Mouse (Mus musculus) heart, embryonic 12.5 days (tissue): ENCODE data around the gene Eif3a. TPM values are rescaled to one million over a fixed set of nuclear protein-coding genes. Genes with fewer than 3 reads are reported as not detected.

ENCODE experiments used
- ATAC-seq: fragments of 200-750 bp; cut with Nextera tagmentation; 2 replicates; pipeline ENCODE4 v1.8.0; 2017; ENCODE audit warnings: moderate TSS enrichment, moderate library complexity; ENCODE audit not compliant: insufficient number of reproducible peaks, low FRiP score
- H3K27ac ChIP-seq: fragments of 300-500 bp; sonication (generic); 2 replicates; pipeline ENCODE4 v1.5.1; 2016; ENCODE audit warnings: mild to moderate bottlenecking, moderate library complexity; ENCODE audit not compliant: poor library complexity, severe bottlenecking
- H3K27me3 ChIP-seq: fragments of 300-500 bp; sonication (generic); replicated peaks from 2 replicates; pipeline ENCODE4 v1.6.1; 2016; ENCODE audit warnings: mild to moderate bottlenecking, moderate library complexity
- H3K36me3 ChIP-seq: fragments of 300-500 bp; sonication (generic); 2 replicates; pipeline ENCODE4 v1.6.1; 2016; ENCODE audit warnings: mild to moderate bottlenecking, moderate library complexity
- H3K4me1 ChIP-seq: fragments of 300-500 bp; sonication (generic); replicated peaks from 2 replicates; pipeline ENCODE4 v1.6.1; 2016; ENCODE audit warnings: mild to moderate bottlenecking
- H3K4me2 ChIP-seq: fragments of 300-500 bp; sonication (generic); 2 replicates; pipeline ENCODE4 v1.6.1; 2016; ENCODE audit warnings: mild to moderate bottlenecking, moderate library complexity
- H3K4me3 ChIP-seq: fragments of 300-500 bp; sonication (generic); 2 replicates; pipeline ENCODE4 v1.5.1; 2016; ENCODE audit warnings: mild to moderate bottlenecking
- H3K9ac ChIP-seq: fragments of 300-500 bp; sonication (generic); 2 replicates; pipeline ENCODE4 v1.6.1; 2016; ENCODE audit warnings: mild to moderate bottlenecking, moderate library complexity
- H3K9me3 ChIP-seq: fragments of 300-500 bp; sonication (generic); replicated peaks from 2 replicates; pipeline ENCODE4 v1.6.1; 2016; ENCODE audit warnings: mild to moderate bottlenecking, moderate library complexity
- WGBS: fragments of 180-500 bp; shearing (Covaris S2); methylation state at CpG from one replicate; pipeline ENCODE4 v1.1.7; 2016; 5-methylcytosine and 5-hydroxymethylcytosine counted together
- polyA plus RNA-seq: library from polyadenylated mRNA; unstranded; fragments of >200 nt; fragmentation: Nextera tagmentation; extraction: Ambion mirVana; gene quantifications from 2 replicates; pipeline ENCODE4 v1.2.1, GENCODE M21; 2016

The Eif3a gene
- polyA plus RNA-seq, 1 experiment from 2014 or later: 124 TPM

GRCm38 (mm10) chr19:60793170-60793707 is 2.8 kb upstream of the Eif3a start:
- Histone ChIP-seq H3K9ac (no peak overlapping the region), H3K4me1 (no peaks in the 10 kb centered on the region), H3K9me3 (no peaks in the 10 kb centered on the region), H3K4me2 (no peak overlapping the region), H3K27ac (no peak overlapping the region), H3K4me3 (no peak overlapping the region), H3K36me3 (no peaks in the 10 kb centered on the region), H3K27me3 (no peaks in the 10 kb centered on the region; the same call in 1 of the 2 replicates)
- WGBS: 74% methylated on average over 2 of the region's 2 CpGs
- ATAC-seq: no peak

DNA sequence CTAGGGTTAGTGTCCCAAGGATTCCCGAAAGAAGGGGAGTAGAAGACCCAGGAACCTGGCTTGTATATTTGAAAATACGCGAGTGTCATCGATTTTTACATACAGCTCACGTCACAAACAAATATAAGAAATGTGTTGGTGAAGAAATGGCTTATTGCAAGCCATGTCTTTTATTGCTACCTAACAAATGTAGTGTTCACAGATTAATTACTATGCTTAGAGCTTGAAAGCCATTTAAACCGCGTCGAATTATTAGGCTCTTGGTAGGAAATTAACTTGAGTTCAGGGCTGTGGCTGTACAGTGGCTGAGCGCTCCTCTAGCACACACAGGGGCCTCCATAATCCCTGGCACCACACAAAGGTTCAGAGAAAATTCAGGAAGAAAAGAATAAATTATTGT is 706 bp upstream of the Eif3a start:
- no peak for ATAC-seq

GRCm38 (mm10) chr19:60789919-60790506 is 445 bp downstream of the Eif3a start:
- peak overlapping the region; percentile 100 for H3K9ac ChIP-seq
- no peaks in the 10 kb centered on the region for H3K27me3 ChIP-seq
- no peaks in the 10 kb centered on the region for H3K36me3 ChIP-seq
- H3K9me3 ChIP-seq: no peaks in the 10 kb centered on the region
- H3K27ac ChIP-seq: peak overlapping the region; percentile 99
- H3K4me3 ChIP-seq: peak overlapping the region; percentile 73
- peak overlapping the region; percentile 71 for H3K4me2 ChIP-seq
- peaks cover 8% of the 10 kb centered on the region for H3K4me1 ChIP-seq
- WGBS: under 1% methylated on average over 59 of the region's 60 CpGs
- peak; percentile 67 for ATAC-seq

More for the DNA sequence above, 706 bp upstream of the Eif3a start:
- no peaks in the 10 kb centered on the region for H3K36me3 ChIP-seq
- peak overlapping the region; percentile 99 for H3K27ac ChIP-seq
- WGBS: 23% methylated on average over 9 of the region's 9 CpGs
- peaks cover 3% of the 10 kb centered on the region for H3K4me1 ChIP-seq
- no peaks in the 10 kb centered on the region for H3K9me3 ChIP-seq
- no peaks in the 10 kb centered on the region for H3K27me3 ChIP-seq
- H3K4me2 ChIP-seq: peak overlapping the region; percentile 71
- peak overlapping the region; percentile 73 for H3K4me3 ChIP-seq
- H3K9ac ChIP-seq: peak overlapping the region; percentile 100

- 2% methylated on average over 7 of the region's 7 CpGs for WGBS
- no peaks in the 10 kb centered on the region for H3K9me3 ChIP-seq
- H3K36me3 ChIP-seq: no peaks in the 10 kb centered on the region
- H3K4me1 ChIP-seq: peaks cover 8% of the 10 kb centered on the region
- ATAC-seq: no peak
- H3K9ac ChIP-seq: peak overlapping the region; percentile 100
- peak overlapping the region; percentile 99 for H3K27ac ChIP-seq
- H3K4me2 ChIP-seq: peak overlapping the region; percentile 71
- peak overlapping the region; percentile 73 for H3K4me3 ChIP-seq
- H3K27me3 ChIP-seq: no peaks in the 10 kb centered on the region
These were observed 1.0 kb downstream of the Eif3a start for GRCm38 (mm10) chr19:60789452-60789851.

GRCm38 (mm10) chr19:60788214-60788960 is 2.1 kb downstream of the Eif3a start:
- H3K9ac ChIP-seq: 0 out of 2 replicates have a peak overlapping the region, but pooled peaks have one; percentile 50
- H3K4me3 ChIP-seq: peak overlapping the region; percentile 47
- ATAC-seq: no peak
- H3K27ac ChIP-seq: no peak overlapping the region
- peaks cover 12% of the 10 kb centered on the region for H3K4me1 ChIP-seq
- peak overlapping the region; percentile 79 for H3K4me2 ChIP-seq
- H3K9me3 ChIP-seq: no peaks in the 10 kb centered on the region
- peaks cover 3% of the 10 kb centered on the region; the same call in 1 of the 2 replicates for H3K36me3 ChIP-seq
- H3K27me3 ChIP-seq: no peaks in the 10 kb centered on the region
- 38% methylated on average over 6 of the region's 6 CpGs for WGBS

DNA sequence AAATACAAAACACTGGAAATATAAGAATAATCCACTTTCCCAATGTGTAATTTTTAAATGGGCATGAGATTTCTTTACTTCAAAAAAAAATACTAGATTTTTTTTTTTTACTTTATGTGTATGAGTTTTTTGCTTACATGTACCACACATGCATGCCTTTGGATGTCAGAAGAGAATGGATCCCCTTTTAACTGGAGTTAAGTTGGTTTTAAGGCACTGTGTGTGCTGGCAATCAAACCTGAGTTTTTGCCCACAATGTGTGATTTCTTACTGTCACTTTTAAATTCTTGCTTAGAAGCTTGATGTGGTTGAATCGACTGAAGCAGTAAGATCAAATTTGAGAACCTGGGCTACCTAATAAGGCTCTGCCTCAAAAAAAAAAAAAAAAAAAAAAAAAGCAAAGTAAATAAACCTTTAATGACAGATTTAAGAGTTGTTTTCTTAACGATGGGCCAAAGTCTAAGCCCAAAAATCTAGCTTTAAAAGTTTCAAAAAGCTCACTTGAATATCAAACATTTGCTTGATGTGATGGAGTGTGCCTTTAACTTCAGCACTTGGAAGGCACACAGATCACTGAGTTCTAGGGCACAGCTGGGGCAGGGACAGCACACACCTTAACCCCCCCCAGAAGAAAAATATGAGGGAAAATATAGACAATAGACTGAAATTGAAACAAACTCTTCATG is 2.9 kb downstream of the Eif3a start:
- Histone ChIP-seq H3K4me1 (peaks cover 15% of the 10 kb centered on the region), H3K36me3 (peaks cover 3% of the 10 kb centered on the region; the same call in 1 of the 2 replicates), H3K27me3 (no peaks in the 10 kb centered on the region), H3K4me3 (no peak overlapping the region), H3K27ac (no peak overlapping the region), H3K9ac (no peak overlapping the region), H3K4me2 (peak overlapping the region; percentile 55), H3K9me3 (no peaks in the 10 kb centered on the region)
- 61% methylated on average over 2 of the region's 2 CpGs for WGBS
- ATAC-seq: no peak

- Histone ChIP-seq H3K4me3 (no peak overlapping the region), H3K4me1 (peaks cover 15% of the 10 kb centered on the region), H3K27ac (no peak overlapping the region), H3K27me3 (no peaks in the 10 kb centered on the region), H3K9ac (no peak overlapping the region), H3K4me2 (no peak overlapping the region), H3K9me3 (no peaks in the 10 kb centered on the region), H3K36me3 (peaks cover 19% of the 10 kb centered on the region)
- 20% methylated on average over 1 of the region's 1 CpGs for WGBS
- ATAC-seq: no peak
These were observed 5.7 kb downstream of the Eif3a start for GRCm38 (mm10) chr19:60784712-60785111.

DNA sequence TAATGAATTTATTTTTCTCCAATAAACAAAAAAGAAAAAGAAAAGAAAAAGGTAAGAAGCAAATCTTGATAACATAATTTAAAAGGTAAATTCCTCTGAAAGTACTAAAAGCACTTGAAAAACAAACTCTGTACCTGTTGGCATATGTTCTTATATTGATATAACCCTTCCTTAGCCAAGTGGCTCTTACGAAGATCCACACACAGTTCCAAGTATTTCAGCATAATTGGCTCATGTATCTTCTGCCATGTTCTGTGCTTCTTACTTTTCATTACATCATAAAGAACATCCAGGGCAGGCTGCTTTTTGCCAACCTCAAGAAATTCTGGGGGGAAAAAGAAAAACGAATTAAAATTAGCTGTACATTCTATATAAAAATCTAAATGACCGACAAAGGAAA is 8.4 kb downstream of the Eif3a start:
- Histone ChIP-seq H3K4me1 (peaks cover 15% of the 10 kb centered on the region), H3K9ac (no peak overlapping the region), H3K4me3 (no peak overlapping the region), H3K27me3 (no peaks in the 10 kb centered on the region), H3K9me3 (no peaks in the 10 kb centered on the region), H3K27ac (no peak overlapping the region), H3K4me2 (no peak overlapping the region), H3K36me3 (peaks cover 30% of the 10 kb centered on the region)
- WGBS: 84% methylated on average over 3 of the region's 3 CpGs
- ATAC-seq: no peak

- no peak for ATAC-seq
- Histone ChIP-seq H3K4me3 (no peak overlapping the region), H3K9ac (no peak overlapping the region), H3K27ac (no peak overlapping the region), H3K9me3 (no peaks in the 10 kb centered on the region), H3K4me1 (no peaks in the 10 kb centered on the region), H3K27me3 (no peaks in the 10 kb centered on the region), H3K36me3 (peaks cover 66% of the 10 kb centered on the region), H3K4me2 (no peak overlapping the region)
- WGBS: 78% methylated on average over 6 of the region's 6 CpGs
These were observed 17.1 kb downstream of the Eif3a start for GRCm38 (mm10) chr19:60773366-60773765.

DNA sequence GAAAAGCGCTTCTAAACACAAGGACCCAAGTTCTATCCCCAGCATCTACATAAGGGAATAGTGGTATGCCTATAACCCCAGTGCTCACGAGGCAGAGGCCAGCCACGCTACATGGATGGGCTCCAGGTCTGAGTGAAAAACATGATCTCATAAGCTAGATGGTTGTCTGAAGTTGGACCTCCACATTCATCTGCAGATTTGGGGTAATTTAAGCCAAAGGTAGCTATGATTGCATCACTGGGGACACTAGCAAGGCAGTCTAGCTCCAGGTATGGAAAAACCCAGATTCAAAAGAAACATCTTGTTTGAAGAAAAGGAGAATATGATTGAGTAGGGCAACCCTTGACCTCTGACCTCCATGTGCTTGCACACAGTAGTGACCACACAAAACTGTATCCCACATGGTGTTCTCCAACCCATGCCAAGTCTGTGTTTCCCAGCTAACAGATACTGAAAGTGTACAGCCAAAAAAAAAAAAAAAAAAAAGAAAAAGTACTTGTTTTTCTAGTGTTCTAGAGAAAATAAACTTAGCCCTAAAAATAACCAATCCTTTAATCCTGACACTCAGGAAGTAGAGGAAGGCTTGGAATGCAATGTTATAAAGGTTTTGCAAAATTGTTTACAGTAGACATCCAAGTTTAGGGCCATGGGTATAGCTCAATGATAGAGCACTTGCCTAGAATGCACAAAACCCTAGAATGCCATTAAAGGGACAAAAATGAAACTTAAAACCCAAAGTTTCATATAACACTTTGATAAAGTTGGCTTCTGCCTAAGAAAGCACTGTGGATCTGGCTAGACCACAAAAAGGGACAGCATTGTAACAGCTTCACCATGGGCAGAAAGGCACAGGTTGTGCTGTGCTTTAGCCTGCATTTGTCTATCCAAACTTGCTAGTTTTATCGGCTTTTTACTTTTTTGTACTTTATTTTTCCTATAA is 31.3 kb downstream of the Eif3a start:
- H3K27me3 ChIP-seq: peaks cover 6% of the 10 kb centered on the region; the same call in 1 of the 2 replicates
- no peaks in the 10 kb centered on the region for H3K9me3 ChIP-seq
- H3K4me1 ChIP-seq: peaks cover 9% of the 10 kb centered on the region; the same call in 1 of the 2 replicates
- peaks cover 30% of the 10 kb centered on the region for H3K36me3 ChIP-seq
- no peak overlapping the region for H3K27ac ChIP-seq
- no peak for ATAC-seq
- no peak overlapping the region for H3K4me2 ChIP-seq
- no peak overlapping the region for H3K4me3 ChIP-seq
- H3K9ac ChIP-seq: no peak overlapping the region
- 73% methylated on average over 4 of the region's 4 CpGs for WGBS
